Mouse (Mus musculus) ovary, postnatal 36 days (tissue): ENCODE measurements around the gene Adamts1.
A peak's percentile ranks its signal among the peaks of the same experiment; 100 is the strongest.

Source experiments
- DNase-seq: peaks from one replicate; pipeline ENCODE4 v3.0.0; 2022; ENCODE audit warnings: low spot score, mixed read lengths

The Adamts1 gene

GRCm38 (mm10) chr16:85802954-85803353 is at the start of gene Adamts1:
Gene Adamts1 (minus strand): TSS chr16:85803113.
- peak; percentile 88 for DNase-seq

- no peak for DNase-seq
These were observed 24.2 kb upstream of the Adamts1 start for GRCm38 (mm10) chr16:85827066-85827465.

GRCm38 (mm10) chr16:85822330-85822916 is 19.5 kb upstream of the Adamts1 start:
- no peak for DNase-seq

GRCm38 (mm10) chr16:85819808-85820458 is 17.0 kb upstream of the Adamts1 start:
- no peak for DNase-seq

GRCm38 (mm10) chr16:85814116-85814515 is 11.2 kb upstream of the Adamts1 start:
- no peak for DNase-seq

GRCm38 (mm10) chr16:85807626-85808025 is 4.7 kb upstream of the Adamts1 start:
- peak; percentile 55 for DNase-seq

GRCm38 (mm10) chr16:85807072-85807471 is 4.2 kb upstream of the Adamts1 start:
- no peak for DNase-seq

- DNase-seq: no peak
These were observed 2.7 kb upstream of the Adamts1 start for GRCm38 (mm10) chr16:85805581-85805980.

- peak; percentile 81 for DNase-seq
These were observed 969 bp upstream of the Adamts1 start for GRCm38 (mm10) chr16:85803613-85804551.

GRCm38 (mm10) chr16:85801971-85802811 is 722 bp downstream of the Adamts1 start:
- DNase-seq: peak; percentile 54

GRCm38 (mm10) chr16:85801252-85801651 is 1.7 kb downstream of the Adamts1 start:
- DNase-seq: peak; percentile 82

GRCm38 (mm10) chr16:85800691-85801090 is 2.2 kb downstream of the Adamts1 start:
- DNase-seq: peak; percentile 84

GRCm38 (mm10) chr16:85799971-85800370 is 2.9 kb downstream of the Adamts1 start:
- DNase-seq: no peak

- DNase-seq: no peak
These were observed 4.6 kb downstream of the Adamts1 start for GRCm38 (mm10) chr16:85798334-85798733.

GRCm38 (mm10) chr16:85797161-85797560 is 5.8 kb downstream of the Adamts1 start:
- DNase-seq: no peak

GRCm38 (mm10) chr16:85795731-85796130 is 7.2 kb downstream of the Adamts1 start:
- DNase-seq: no peak

- no peak for DNase-seq
These were observed 9.6 kb downstream of the Adamts1 start for GRCm38 (mm10) chr16:85793166-85793830.

- DNase-seq: no peak
These were observed 21.8 kb downstream of the Adamts1 start for GRCm38 (mm10) chr16:85781076-85781475.

GRCm38 (mm10) chr16:85779775-85780174 is 23.1 kb downstream of the Adamts1 start:
- no peak for DNase-seq

GRCm38 (mm10) chr16:85772272-85772671 is 30.6 kb downstream of the Adamts1 start:
- DNase-seq: no peak

- no peak for DNase-seq
These were observed 35.6 kb downstream of the Adamts1 start for GRCm38 (mm10) chr16:85767341-85767740.
